Mouse (Mus musculus): ENCODE measurements around the gene Olfr798. TPM values are rescaled to one million over a fixed set of nuclear protein-coding genes. Genes with fewer than 3 reads are reported as not detected.
A peak's percentile ranks its signal among the peaks of the same experiment; 100 is the strongest.

Gene Olfr798
- total and polyA plus RNA-seq, 2 experiments from 2014 or later, result not detected

GRCm38 (mm10) chr10:129612470-129612869 lies 15.3 kb downstream of the Olfr798 start, which contains the start of gene Olfr796:
Gene Olfr796 (minus strand): TSS chr10:129612570.
- H3K27ac ChIP-seq, result no peak within 1 kb of the TSS
- no peaks in the 10 kb centered on the region for H3K4me1 ChIP-seq (ENCODE audit: insufficient read depth, low read length)
- ATAC-seq, result no peak
- no peak within 1 kb of the TSS for H3K4me2 ChIP-seq (ENCODE audit: low read depth, low read length)
- 95% methylated on average over 1 of the region's 1 CpGs for WGBS
- H3K9ac ChIP-seq (replicated peaks; ENCODE audit: low read length), result no peak within 1 kb of the TSS
- H3K27me3 ChIP-seq (ENCODE audit: insufficient read depth, low read length), result no peaks in the 10 kb centered on the region
- H3K36me3 ChIP-seq (ENCODE audit: insufficient read depth, low read length), result no peaks in the 10 kb centered on the region
- no peak within 1 kb of the TSS for H3K4me3 ChIP-seq (ENCODE audit: low read length)
- TF ChIP-seq CTCF (IDR thresholded peaks at IDR 0.05; ENCODE audit: low read depth), result no peak
- no peaks in the 10 kb centered on the region for H3K9me3 ChIP-seq (ENCODE audit: low read length)
- DNase-seq (ENCODE audit: low spot score), result no peak

DNA sequence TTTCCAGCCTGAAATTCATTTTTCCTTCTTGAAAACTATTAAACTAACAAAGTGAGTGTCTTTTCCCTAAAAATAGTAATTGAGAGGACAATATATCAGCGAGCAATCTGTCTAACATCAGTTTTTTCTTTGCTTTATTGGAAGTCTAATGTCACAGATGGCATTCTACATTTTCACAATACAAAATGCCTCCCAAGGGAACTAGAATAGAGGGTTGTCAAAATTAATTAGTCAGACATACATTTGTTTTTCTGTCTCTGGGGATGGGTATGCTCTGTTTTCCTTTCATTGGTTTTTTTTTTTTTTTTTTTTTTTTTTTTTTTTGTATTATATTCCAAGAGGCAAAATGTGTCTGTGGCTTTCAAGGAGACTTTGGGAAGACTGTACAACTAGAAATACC lies 50.7 kb downstream of the Olfr798 start:
- no peaks in the 10 kb centered on the region for H3K27me3 ChIP-seq (ENCODE audit: insufficient read depth, low read length)
- no peak overlapping the region for H3K27ac ChIP-seq
- 48% methylated on average over 1 of the region's 1 CpGs for WGBS
- H3K36me3 ChIP-seq (ENCODE audit: insufficient read depth, low read length), result no peaks in the 10 kb centered on the region
- no peak overlapping the region for H3K9ac ChIP-seq (replicated peaks; ENCODE audit: low read length)
- no peaks in the 10 kb centered on the region for H3K4me1 ChIP-seq (ENCODE audit: insufficient read depth, low read length)
- no peak overlapping the region for H3K4me2 ChIP-seq (ENCODE audit: low read depth, low read length)
- no peak for ATAC-seq
- H3K4me3 ChIP-seq (ENCODE audit: low read length), result no peak overlapping the region
- no peak for TF ChIP-seq CTCF (IDR thresholded peaks at IDR 0.05; ENCODE audit: low read depth)
- H3K9me3 ChIP-seq (ENCODE audit: low read length), result no peaks in the 10 kb centered on the region
- peak; percentile 53 for DNase-seq (ENCODE audit: low spot score)

Small RNAs within 50 kb of the gene (microRNA-seq; reads per million reads assigned to microRNA genes)
- gene Gm23252, result 0 reads per million in 2 experiments

Other genes with a start within 250 kb of the Olfr798 start
- 0.61 and 0.68 TPM in 2 replicates for gene Olfr784, start 243.9 kb downstream of the Olfr798 start, total RNA-seq (2014; rRNA removed)
- gene Olfr784, start 243.9 kb downstream of the Olfr798 start, polyA plus RNA-seq (2015; fragmentation: Nextera tagmentation; extraction: Ambion mirVana), result 0.05 and 0.08 TPM in 2 replicates
- not detected in 2 replicates for gene Olfr785, start 222.5 kb downstream of the Olfr798 start, total RNA-seq (2014; rRNA removed)
- not detected in 2 replicates for gene Olfr785, start 222.5 kb downstream of the Olfr798 start, polyA plus RNA-seq (2015; fragmentation: Nextera tagmentation; extraction: Ambion mirVana)
- gene Olfr786, start 200.6 kb downstream of the Olfr798 start, total RNA-seq (2014; rRNA removed), result not detected in 2 replicates
- not detected in 2 replicates for gene Olfr786, start 200.6 kb downstream of the Olfr798 start, polyA plus RNA-seq (2015; fragmentation: Nextera tagmentation; extraction: Ambion mirVana)
- not detected in 2 replicates for gene Olfr787, start 166.1 kb downstream of the Olfr798 start, total RNA-seq (2014; rRNA removed)
- gene Olfr787, start 166.1 kb downstream of the Olfr798 start, polyA plus RNA-seq (2015; fragmentation: Nextera tagmentation; extraction: Ambion mirVana), result not detected in 2 replicates
- not detected in 2 replicates for gene Olfr788, start 156.9 kb downstream of the Olfr798 start, total RNA-seq (2014; rRNA removed)
- not detected in 2 replicates for gene Olfr788, start 156.9 kb downstream of the Olfr798 start, polyA plus RNA-seq (2015; fragmentation: Nextera tagmentation; extraction: Ambion mirVana)
- not detected in 2 replicates for gene Olfr789, start 143.2 kb downstream of the Olfr798 start, total RNA-seq (2014; rRNA removed)
- not detected in 2 replicates for gene Olfr789, start 143.2 kb downstream of the Olfr798 start, polyA plus RNA-seq (2015; fragmentation: Nextera tagmentation; extraction: Ambion mirVana)
- gene Olfr790, start 129.4 kb downstream of the Olfr798 start, total RNA-seq (2014; rRNA removed), result not detected in 2 replicates
- not detected in 2 replicates for gene Olfr790, start 129.4 kb downstream of the Olfr798 start, polyA plus RNA-seq (2015; fragmentation: Nextera tagmentation; extraction: Ambion mirVana)
- not detected in 2 replicates for gene Olfr791, start 106.1 kb downstream of the Olfr798 start, total RNA-seq (2014; rRNA removed)
- gene Olfr791, start 106.1 kb downstream of the Olfr798 start, polyA plus RNA-seq (2015; fragmentation: Nextera tagmentation; extraction: Ambion mirVana), result not detected in 2 replicates
- gene Olfr792, start 88.8 kb downstream of the Olfr798 start, total RNA-seq (2014; rRNA removed), result not detected in 2 replicates
- not detected in 2 replicates for gene Olfr792, start 88.8 kb downstream of the Olfr798 start, polyA plus RNA-seq (2015; fragmentation: Nextera tagmentation; extraction: Ambion mirVana)
- not detected in 2 replicates for gene Olfr794, start 60.3 kb downstream of the Olfr798 start, total RNA-seq (2014; rRNA removed)
- gene Olfr794, start 60.3 kb downstream of the Olfr798 start, polyA plus RNA-seq (2015; fragmentation: Nextera tagmentation; extraction: Ambion mirVana), result not detected in 2 replicates
- gene Olfr796, start 15.4 kb downstream of the Olfr798 start, total RNA-seq (2014; rRNA removed), result not detected in 2 replicates
- not detected in 2 replicates for gene Olfr796, start 15.4 kb downstream of the Olfr798 start, polyA plus RNA-seq (2015; fragmentation: Nextera tagmentation; extraction: Ambion mirVana)
- gene Olfr799, start 9.6 kb upstream of the Olfr798 start, total RNA-seq (2014; rRNA removed), result not detected in 2 replicates
- gene Olfr799, start 9.6 kb upstream of the Olfr798 start, polyA plus RNA-seq (2015; fragmentation: Nextera tagmentation; extraction: Ambion mirVana), result not detected in 2 replicates
- not detected in 2 replicates for gene Olfr800, start 29.8 kb upstream of the Olfr798 start, total RNA-seq (2014; rRNA removed)
- not detected in 2 replicates for gene Olfr800, start 29.8 kb upstream of the Olfr798 start, polyA plus RNA-seq (2015; fragmentation: Nextera tagmentation; extraction: Ambion mirVana)
- gene Olfr801, start 45.9 kb upstream of the Olfr798 start, total RNA-seq (2014; rRNA removed), result not detected in 2 replicates
- gene Olfr801, start 45.9 kb upstream of the Olfr798 start, polyA plus RNA-seq (2015; fragmentation: Nextera tagmentation; extraction: Ambion mirVana), result not detected in 2 replicates
- not detected in 2 replicates for gene Olfr802, start 60.2 kb upstream of the Olfr798 start, total RNA-seq (2014; rRNA removed)
- gene Olfr802, start 60.2 kb upstream of the Olfr798 start, polyA plus RNA-seq (2015; fragmentation: Nextera tagmentation; extraction: Ambion mirVana), result 0.06 and 0.10 TPM in 2 replicates
- not detected in 2 replicates for gene Olfr803, start 66.4 kb upstream of the Olfr798 start, total RNA-seq (2014; rRNA removed)
- not detected in 2 replicates for gene Olfr803, start 66.4 kb upstream of the Olfr798 start, polyA plus RNA-seq (2015; fragmentation: Nextera tagmentation; extraction: Ambion mirVana)
- gene Olfr804, start 75.3 kb upstream of the Olfr798 start, total RNA-seq (2014; rRNA removed), result 0.26 TPM in 1 of 2 replicates, not detected in the other
- gene Olfr804, start 75.3 kb upstream of the Olfr798 start, polyA plus RNA-seq (2015; fragmentation: Nextera tagmentation; extraction: Ambion mirVana), result not detected in 2 replicates
- gene Olfr805, start 101.4 kb upstream of the Olfr798 start, total RNA-seq (2014; rRNA removed), result not detected in 2 replicates
- not detected in 2 replicates for gene Olfr805, start 101.4 kb upstream of the Olfr798 start, polyA plus RNA-seq (2015; fragmentation: Nextera tagmentation; extraction: Ambion mirVana)
- not detected in 2 replicates for gene Olfr806, start 114.0 kb upstream of the Olfr798 start, total RNA-seq (2014; rRNA removed)
- gene Olfr806, start 114.0 kb upstream of the Olfr798 start, polyA plus RNA-seq (2015; fragmentation: Nextera tagmentation; extraction: Ambion mirVana), result not detected in 2 replicates
- gene Olfr807, start 129.9 kb upstream of the Olfr798 start, total RNA-seq (2014; rRNA removed), result not detected in 2 replicates
- not detected in 2 replicates for gene Olfr807, start 129.9 kb upstream of the Olfr798 start, polyA plus RNA-seq (2015; fragmentation: Nextera tagmentation; extraction: Ambion mirVana)
- gene Olfr808, start 137.5 kb upstream of the Olfr798 start, total RNA-seq (2014; rRNA removed), result not detected in 2 replicates
- not detected in 2 replicates for gene Olfr808, start 137.5 kb upstream of the Olfr798 start, polyA plus RNA-seq (2015; fragmentation: Nextera tagmentation; extraction: Ambion mirVana)
- gene Olfr809, start 146.7 kb upstream of the Olfr798 start, total RNA-seq (2014; rRNA removed), result not detected in 2 replicates
- not detected in 2 replicates for gene Olfr809, start 146.7 kb upstream of the Olfr798 start, polyA plus RNA-seq (2015; fragmentation: Nextera tagmentation; extraction: Ambion mirVana)
- gene Olfr810, start 167.0 kb upstream of the Olfr798 start, total RNA-seq (2014; rRNA removed), result not detected in 2 replicates
- gene Olfr810, start 167.0 kb upstream of the Olfr798 start, polyA plus RNA-seq (2015; fragmentation: Nextera tagmentation; extraction: Ambion mirVana), result not detected in 2 replicates
- not detected in 2 replicates for gene Olfr811, start 176.5 kb upstream of the Olfr798 start, total RNA-seq (2014; rRNA removed)
- gene Olfr811, start 176.5 kb upstream of the Olfr798 start, polyA plus RNA-seq (2015; fragmentation: Nextera tagmentation; extraction: Ambion mirVana), result not detected in 2 replicates
- gene Olfr812, start 218.2 kb upstream of the Olfr798 start, total RNA-seq (2014; rRNA removed), result not detected in 2 replicates
- not detected in 2 replicates for gene Olfr812, start 218.2 kb upstream of the Olfr798 start, polyA plus RNA-seq (2015; fragmentation: Nextera tagmentation; extraction: Ambion mirVana)
- not detected in 2 replicates for gene Olfr813, start 227.4 kb upstream of the Olfr798 start, total RNA-seq (2014; rRNA removed)
- gene Olfr813, start 227.4 kb upstream of the Olfr798 start, polyA plus RNA-seq (2015; fragmentation: Nextera tagmentation; extraction: Ambion mirVana), result not detected in 2 replicates

All from hindbrain, postnatal 0 days (tissue).